Mouse (Mus musculus) gastrocnemius, postnatal 36 days (tissue): ENCODE measurements around the gene Psip1. TPM values are rescaled to one million over a fixed set of nuclear protein-coding genes. Genes with fewer than 3 reads are reported as not detected.
"Not testable (repeated sequence)": the region's sequence is repeated elsewhere in the genome, so short reads cannot be mapped to it uniquely, and the experiment has no call there.

Experiments
- DNase-seq, 2 experiments: peaks; one replicate each; pipeline ENCODE4 v3.0.0; 2022
- intact Hi-C: fragments of 180-260 bp; cut with DNase I; formaldehyde crosslinking; loops from one replicate; pipeline ENCODE4 v1.15.1; 2025
- total RNA-seq, 2 experiments: library from RNA; stranded (reverse); gene quantifications; 2 replicates each; pipeline ENCODE4 v1.2.3; 2021

The Psip1 gene
- total RNA-seq, 2 experiments from 2014 or later: 15.0 to 17.4 TPM

- intact Hi-C loops: no loop called here
- no peak for DNase-seq
These were observed 24.8 kb upstream of the Psip1 start for GRCm38 (mm10) chr4:83511083-83511482.

- DNase-seq: no peak
- intact Hi-C loops: no loop called here
These were observed 23.3 kb upstream of the Psip1 start for GRCm38 (mm10) chr4:83509600-83509999.

GRCm38 (mm10) chr4:83501037-83501430 is 14.8 kb upstream of the Psip1 start:
- no peak for DNase-seq
- intact Hi-C loops: no loop called here

- intact Hi-C loops: no loop called here
- DNase-seq: no peak
These were observed 14.1 kb upstream of the Psip1 start for GRCm38 (mm10) chr4:83500154-83501036.

- DNase-seq, intact Hi-C loops: not testable (repeated sequence)
These were observed 10.8 kb upstream of the Psip1 start for GRCm38 (mm10) chr4:83497013-83497412.

- intact Hi-C loops: no loop called here
- DNase-seq: no peak
These were observed 6.9 kb upstream of the Psip1 start for GRCm38 (mm10) chr4:83493112-83493511.

- intact Hi-C loops: loop anchor here (5.0 kb wide), 1 partner anchor 83 kb away; no protein-coding TSS in a partner anchor
- DNase-seq: no peak
These were observed 2.9 kb upstream of the Psip1 start for GRCm38 (mm10) chr4:83489121-83489520.

GRCm38 (mm10) chr4:83485735-83486116 is 533 bp downstream of the Psip1 start:
- intact Hi-C loops: loop anchor here (2.0 to 5.0 kb wide), 2 partner anchors 39 to 87 kb away; partner anchors contain the start of gene Ccdc171
- peak; percentile 72 to 76 for DNase-seq

GRCm38 (mm10) chr4:83485250-83485649 is 1.0 kb downstream of the Psip1 start:
- intact Hi-C loops: loop anchor here (5.0 kb wide), 1 partner anchor 87 kb away; no protein-coding TSS in a partner anchor
- no peak for DNase-seq

- intact Hi-C loops: no loop called here
These were observed 18.1 kb downstream of the Psip1 start for GRCm38 (mm10) chr4:83468208-83468607.

GRCm38 (mm10) chr4:83467615-83468014 is 18.6 kb downstream of the Psip1 start:
- intact Hi-C loops: no loop called here
- no peak for DNase-seq

More at GRCm38 (mm10) chr4:83468208-83468607, 18.1 kb downstream of the Psip1 start:
- no peak for DNase-seq

- intact Hi-C loops: no loop called here
- no peak for DNase-seq
These were observed 21.4 kb downstream of the Psip1 start for GRCm38 (mm10) chr4:83464827-83465226.

GRCm38 (mm10) chr4:83460106-83460505 is 26.2 kb downstream of the Psip1 start:
- intact Hi-C loops: no loop called here
- DNase-seq: no peak

- no peak for DNase-seq
- intact Hi-C loops: no loop called here
These were observed 35.5 kb downstream of the Psip1 start for GRCm38 (mm10) chr4:83450785-83451184.

- no peak for DNase-seq
- intact Hi-C loops: no loop called here
These were observed 45.2 kb downstream of the Psip1 start for GRCm38 (mm10) chr4:83441050-83441449.

- intact Hi-C loops: no loop called here
- DNase-seq: no peak
These were observed 47.2 kb downstream of the Psip1 start for GRCm38 (mm10) chr4:83439045-83439444.

- intact Hi-C loops: no loop called here
- no peak for DNase-seq
These were observed 48.1 kb downstream of the Psip1 start for GRCm38 (mm10) chr4:83438116-83438515.

- intact Hi-C loops: no loop called here
- DNase-seq: no peak
These were observed 49.9 kb downstream of the Psip1 start for GRCm38 (mm10) chr4:83436375-83436774.

- intact Hi-C loops: no loop called here
- no peak for DNase-seq
These were observed 53.4 kb downstream of the Psip1 start for GRCm38 (mm10) chr4:83432901-83433300.

GRCm38 (mm10) chr4:83431950-83432349 is 54.3 kb downstream of the Psip1 start:
- intact Hi-C loops: no loop called here
- DNase-seq: no peak

GRCm38 (mm10) chr4:83428845-83429244 is 57.4 kb downstream of the Psip1 start:
- intact Hi-C loops: no loop called here

GRCm38 (mm10) chr4:83427696-83428095 is 58.6 kb downstream of the Psip1 start:
- DNase-seq: no peak
- intact Hi-C loops: no loop called here

More at GRCm38 (mm10) chr4:83428845-83429244, 57.4 kb downstream of the Psip1 start:
- no peak for DNase-seq
